ENCODE assay signal across 8 mouse cellular contexts in genomic region chr9:27029828-27030762, GRCm38 (mm10). TPM values are rescaled to one million over a fixed set of nuclear protein-coding genes. Genes with fewer than 3 reads are reported as not detected.
DNase-seq lines count a peak whose midpoint lies in the region; ATAC-seq lines count a peak whose summit lies in the region.

TSS of gene Vps26b (minus strand) at chr9:27030065.
TSS of gene Ncapd3 (plus strand) at chr9:27030175.

- H3K36me3 ChIP-seq in hindbrain, embryonic 11.5 days (ENCODE audit: control insufficient read depth, insufficient read depth, low read length), result no peaks in the 10 kb centered on the region

- no peaks in the 10 kb centered on the region for H3K9me3 ChIP-seq in hindbrain, embryonic 11.5 days (ENCODE audit: control insufficient read depth, low read length)

- peak within 1 kb of the TSS; percentile 93 for H3K4me2 ChIP-seq in hindbrain, embryonic 11.5 days (replicated peaks; ENCODE audit: low read depth, low read length)

- H3K4me1 ChIP-seq in hindbrain, embryonic 11.5 days (replicated peaks; ENCODE audit: control insufficient read depth, insufficient read depth, low read length), result peaks cover 8% of the 10 kb centered on the region

- peak; percentile 96 for DNase-seq in Muller cell, postnatal 12 days (ENCODE audit: inconsistent ontology term)
- DNase-seq in cerebellum, adult 9-11 months, result peak; percentile 96
- peak; percentile 96 to 98 for DNase-seq in frontal cortex, adult 2 months (ENCODE audit: extremely low spot score in 1 of 2, low spot score in 1 of 2)
- peak; percentile 98 for DNase-seq in hindbrain, embryonic 11.5 days (ENCODE audit: low spot score)
- DNase-seq in layer of hippocampus, postnatal 10 days (ENCODE audit: low spot score in 2 of 2), result peak; percentile 94 to 95
- DNase-seq in lung, postnatal 10 days, result peak; percentile 98
- peak; percentile 93 for DNase-seq in ovary, postnatal 36 days (ENCODE audit: low spot score)
- peak; percentile 94 for DNase-seq in thymus, postnatal 25 days

- under 1% methylated on average over 74 of the region's 80 CpGs for WGBS in hindbrain, embryonic 11.5 days

- no peaks in the 10 kb centered on the region for H3K27me3 ChIP-seq in hindbrain, embryonic 11.5 days (ENCODE audit: control insufficient read depth, insufficient read depth, low read length)

- peak within 1 kb of the TSS; percentile 91 for H3K27ac ChIP-seq in hindbrain, embryonic 11.5 days (ENCODE audit: low read depth, low read length)

- peak within 1 kb of the TSS; percentile 88 for H3K9ac ChIP-seq in hindbrain, embryonic 11.5 days (ENCODE audit: low read depth, low read length)

- ATAC-seq in hindbrain, embryonic 11.5 days (ENCODE audit: low FRiP score), result peak; percentile 94

- peak within 1 kb of the TSS; percentile 85 for H3K4me3 ChIP-seq in hindbrain, embryonic 11.5 days (ENCODE audit: low read depth, low read length)

RNA-seq across cellular contexts. Expression of gene Vps26b, which starts in this region (rescaled TPM):
- polyA plus RNA-seq in frontal cortex, adult 2 months (2012; rRNA removed), result 67.4 and 74.9 TPM in 2 replicates
- 55.9 and 64.2 TPM in 2 replicates for polyA plus RNA-seq in hindbrain, embryonic 11.5 days (2014; fragmentation: Nextera tagmentation; extraction: Ambion mirVana)
- total RNA-seq in layer of hippocampus, postnatal 10 days (2021), result 100 to 1,000 TPM; 120 to 122 TPM

RNA-seq across cellular contexts. Expression of gene Ncapd3, which starts in this region (rescaled TPM):
- polyA plus RNA-seq in frontal cortex, adult 2 months (2012; rRNA removed), result 36.5 and 40.5 TPM in 2 replicates
- 31.8 and 38.7 TPM in 2 replicates for polyA plus RNA-seq in hindbrain, embryonic 11.5 days (2014; fragmentation: Nextera tagmentation; extraction: Ambion mirVana)
- total RNA-seq in layer of hippocampus, postnatal 10 days (2021), result 10 to 100 TPM; 17.4 to 20.2 TPM

Comparison
In these comparisons a context has a peak if more than half of its experiments do, and no peak if none do; other contexts are left out.
1. Peak in every context shown above with its lines: DNase-seq, ATAC-seq, H3K4me3 ChIP-seq and H3K27ac ChIP-seq.